Mouse (Mus musculus): ENCODE results near the gene Cdk5r1. TPM values are rescaled to one million over a fixed set of nuclear protein-coding genes. Genes with fewer than 3 reads are reported as not detected.

The Cdk5r1 gene
- 18.5 and 22.1 TPM in 2 replicates for polyA plus RNA-seq (2021; fragmentation: Nextera tagmentation)
- long read RNA-seq, experiment 1, full-length matches to known transcripts, result 42 of 42 reads
- long read RNA-seq, experiment 1, partial matches to known transcripts, result 0 of 42 reads
- long read RNA-seq, experiment 1, other reads (novel, unspliced or antisense), result 0 of 42 reads
- long read RNA-seq, experiment 2, full-length matches to known transcripts, result 55 of 56 reads
- long read RNA-seq, experiment 2, partial matches to known transcripts, result 0 of 56 reads
- long read RNA-seq, experiment 2, other reads (novel, unspliced or antisense), result 1 of 56 reads

DNA sequence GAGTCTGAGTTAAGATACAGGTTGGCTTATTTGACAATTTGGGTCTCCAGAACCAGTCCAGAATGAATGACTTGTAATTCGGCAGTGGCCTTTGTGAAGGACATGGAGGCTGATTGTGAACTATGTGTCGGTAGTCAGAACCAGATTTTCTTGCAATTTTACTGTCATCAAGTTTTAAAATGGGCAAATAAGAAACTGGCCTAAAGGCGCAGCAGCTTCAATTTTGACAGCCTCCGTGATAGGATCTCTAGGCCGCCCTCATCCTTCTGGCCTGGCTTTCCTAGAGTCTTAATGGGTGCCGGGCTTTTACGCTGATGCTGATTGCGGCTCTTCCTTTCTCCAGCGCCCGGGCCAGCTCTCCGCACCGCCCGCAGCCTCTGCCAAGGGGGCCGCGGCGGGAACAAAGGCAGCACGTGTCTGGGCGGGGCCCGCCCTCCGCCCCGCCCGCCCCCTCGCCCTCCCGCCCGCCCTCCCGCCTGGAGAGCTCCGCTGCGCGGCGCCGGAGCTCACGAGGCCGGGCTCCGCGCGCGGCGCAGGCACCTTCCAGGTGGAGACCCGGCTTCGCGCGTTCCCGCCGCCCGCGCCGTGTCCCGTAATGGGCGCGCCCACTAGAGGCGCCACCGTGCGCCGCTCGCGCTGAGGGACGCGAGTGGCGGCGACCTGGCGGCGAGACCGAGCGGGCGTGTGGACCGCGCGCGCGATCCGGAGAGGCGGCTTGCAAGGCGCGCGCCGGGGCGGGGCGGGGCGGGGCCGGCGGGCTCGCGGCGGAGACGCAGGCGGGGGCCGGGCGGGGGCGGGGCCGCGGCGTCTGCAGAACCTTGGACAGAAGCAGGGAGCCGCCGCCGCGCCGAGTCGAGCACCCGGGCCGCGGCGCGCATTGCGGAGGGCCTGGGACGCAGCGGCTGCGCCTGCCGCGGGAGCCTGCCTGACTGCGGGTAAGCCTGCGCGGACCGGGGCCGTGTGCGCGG is at the start of gene Cdk5r1:
Gene Cdk5r1 (plus strand): TSS at position 802 of the 968 bp plus-strand sequence.

DNA sequence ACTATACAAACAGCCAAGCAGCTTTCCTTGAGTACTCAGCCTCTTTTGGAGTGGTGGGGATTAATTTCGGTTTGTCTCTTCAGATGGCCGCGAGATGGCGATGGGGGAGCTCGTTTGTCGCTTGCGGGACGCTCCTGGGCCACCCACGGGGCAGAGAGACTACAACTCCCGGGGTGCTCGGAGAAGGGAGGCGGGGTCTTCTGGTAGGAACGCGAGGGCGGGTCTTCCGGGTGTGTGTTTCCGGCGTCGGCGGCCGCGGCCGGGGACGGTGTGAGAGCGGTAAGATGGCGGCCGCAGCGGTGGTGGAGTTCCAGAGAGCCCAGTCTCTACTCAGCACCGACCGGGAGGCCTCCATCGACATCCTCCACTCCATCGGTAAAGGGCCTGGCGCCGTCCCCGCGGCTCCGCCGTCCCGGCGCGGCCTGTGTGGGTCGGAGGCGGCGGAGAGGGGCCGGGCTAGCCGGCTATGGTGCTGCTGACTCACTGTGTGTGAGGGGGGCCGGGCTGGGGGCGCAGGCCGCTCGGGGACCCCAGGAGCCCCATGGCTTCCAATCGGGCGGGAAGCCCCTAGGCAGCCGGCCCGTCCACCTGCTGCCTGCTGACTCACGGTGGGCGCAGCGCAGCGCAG is 48.3 kb upstream of the Cdk5r1 start, which contains the start of gene Psmd11:
Gene Psmd11 (plus strand): TSS at position 235 of the 628 bp plus-strand sequence.

Other genes with a start within 250 kb of the Cdk5r1 start
- 1.1 and 1.7 TPM in 2 replicates for gene Rhbdl3, start 176.1 kb upstream of the Cdk5r1 start, polyA plus RNA-seq (2021; fragmentation: Nextera tagmentation)
- 28.7 and 29.2 TPM in 2 replicates for gene 5730455P16Rik, start 99.0 kb upstream of the Cdk5r1 start, polyA plus RNA-seq (2021; fragmentation: Nextera tagmentation)
- 58.1 and 67.8 TPM in 2 replicates for gene Zfp207, start 93.7 kb upstream of the Cdk5r1 start, polyA plus RNA-seq (2021; fragmentation: Nextera tagmentation)
- 141 and 147 TPM in 2 replicates for gene Psmd11, start 48.4 kb upstream of the Cdk5r1 start, polyA plus RNA-seq (2021; fragmentation: Nextera tagmentation)